Mouse (Mus musculus) midbrain, embryonic 13.5 days (tissue): ENCODE results near the gene Ttll3. TPM values are rescaled to one million over a fixed set of nuclear protein-coding genes. Genes with fewer than 3 reads are reported as not detected.

ENCODE experiments used
- ATAC-seq: fragments of 200-750 bp; cut with Nextera tagmentation; 2 replicates; pipeline ENCODE4 v1.8.0; 2017; ENCODE audit warnings: mild to moderate bottlenecking, moderate TSS enrichment, moderate library complexity
- H3K27ac ChIP-seq: fragments of 300-500 bp; sonication (generic); 2 replicates; pipeline ENCODE4 v1.5.1; 2015; ENCODE audit warnings: inconsistent platforms, mild to moderate bottlenecking, moderate library complexity
- H3K27me3 ChIP-seq: fragments of 300-500 bp; sonication (generic); 2 replicates; pipeline ENCODE4 v1.6.1; 2015; ENCODE audit warnings: mild to moderate bottlenecking, inconsistent platforms
- H3K36me3 ChIP-seq: fragments of 300-500 bp; sonication (generic); 2 replicates; pipeline ENCODE4 v1.6.1; 2015; ENCODE audit warnings: mild to moderate bottlenecking, inconsistent platforms
- H3K4me1 ChIP-seq: fragments of 300-500 bp; sonication (generic); replicated peaks from 2 replicates; pipeline ENCODE4 v1.6.1; 2015; ENCODE audit warnings: inconsistent platforms
- H3K4me2 ChIP-seq: fragments of 300-500 bp; sonication (generic); replicated peaks from 2 replicates; pipeline ENCODE4 v1.6.1; 2015; ENCODE audit warnings: moderate library complexity, mild to moderate bottlenecking, inconsistent platforms
- H3K4me3 ChIP-seq: fragments of 300-500 bp; sonication (generic); replicated peaks from 2 replicates; pipeline ENCODE4 v1.5.1; 2015; ENCODE audit warnings: mild to moderate bottlenecking, inconsistent platforms
- H3K9ac ChIP-seq: fragments of 300-500 bp; sonication (generic); replicated peaks from 2 replicates; pipeline ENCODE4 v1.6.1; 2015; ENCODE audit warnings: mild to moderate bottlenecking, inconsistent platforms
- H3K9me3 ChIP-seq: fragments of 300-500 bp; sonication (generic); 2 replicates; pipeline ENCODE4 v1.6.1; 2016; ENCODE audit warnings: mild to moderate bottlenecking, inconsistent platforms
- WGBS: fragments of 180-500 bp; shearing (Covaris S2); methylation state at CpG from one replicate; pipeline ENCODE4 v1.1.7; 2015; 5-methylcytosine and 5-hydroxymethylcytosine counted together
- polyA plus RNA-seq: library from polyadenylated mRNA; unstranded; fragments of >200 nt; fragmentation: Nextera tagmentation; extraction: Ambion mirVana; gene quantifications from 2 replicates; pipeline ENCODE4 v1.2.1, GENCODE M21; 2015

Gene Ttll3
- polyA plus RNA-seq, 1 experiment from 2014 or later = 11.4 TPM

DNA sequence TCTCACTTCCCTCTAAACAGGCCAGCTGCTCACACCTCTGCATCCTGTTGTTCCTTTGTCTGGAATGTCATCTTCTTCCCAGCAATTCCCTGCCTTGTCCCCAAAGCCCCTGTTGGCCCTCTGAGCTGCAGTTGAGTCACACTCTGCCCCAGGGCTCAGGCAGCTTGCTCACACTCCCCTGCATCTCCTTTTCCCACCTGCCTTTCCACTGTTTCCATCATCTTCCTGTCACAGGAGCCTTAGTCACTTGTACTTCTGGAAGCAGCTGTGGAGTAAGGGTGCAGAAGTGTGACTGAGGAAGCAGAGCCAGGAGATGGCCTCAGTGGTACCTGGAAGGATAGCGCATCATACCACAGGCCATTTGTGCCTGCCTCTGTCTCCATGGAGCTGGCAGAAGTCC lies 26.8 kb upstream of the Ttll3 start:
- Histone ChIP-seq H3K4me2 (no peak overlapping the region), H3K27ac (no peak overlapping the region), H3K36me3 (peaks cover 12% of the 10 kb centered on the region), H3K4me1 (no peaks in the 10 kb centered on the region), H3K9ac (no peak overlapping the region), H3K27me3 (no peaks in the 10 kb centered on the region), H3K9me3 (no peaks in the 10 kb centered on the region), H3K4me3 (no peak overlapping the region)
- 100% methylated on average over 1 of the region's 1 CpGs for whole genome bisulfite sequencing
- no peak for ATAC-seq

DNA sequence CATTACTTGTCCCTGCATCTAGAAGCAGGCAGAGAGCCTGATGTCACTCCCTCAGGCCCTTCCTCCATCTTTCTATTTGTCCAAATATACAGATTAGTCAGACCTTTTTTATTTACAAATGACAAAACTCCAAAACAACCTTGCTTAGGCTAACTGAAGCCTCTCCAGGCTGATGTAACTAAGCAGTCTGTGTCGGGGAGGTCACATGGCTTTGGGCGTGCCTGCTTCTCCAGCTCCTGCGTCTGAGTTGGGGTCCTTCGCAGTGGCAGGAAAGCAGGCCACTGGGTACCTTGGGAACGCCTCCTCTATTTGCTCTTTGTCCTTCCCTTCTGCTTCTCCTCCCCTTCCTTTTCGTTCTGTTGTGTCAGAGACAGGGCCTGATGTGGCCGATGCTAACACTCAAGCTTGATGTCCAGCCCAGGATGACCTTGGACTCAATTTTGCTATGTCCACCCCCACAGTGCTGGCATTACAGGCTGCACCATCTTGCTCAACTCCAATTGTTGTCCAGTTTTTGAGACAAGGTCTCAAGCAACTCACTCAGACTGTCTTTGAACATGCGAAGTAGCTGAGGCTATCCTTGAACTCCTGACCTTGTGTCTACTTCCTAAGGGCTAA lies 24.4 kb upstream of the Ttll3 start:
- Histone ChIP-seq H3K27ac (no peak overlapping the region), H3K9ac (no peak overlapping the region), H3K4me2 (no peak overlapping the region), H3K9me3 (no peaks in the 10 kb centered on the region), H3K36me3 (peaks cover 31% of the 10 kb centered on the region), H3K27me3 (no peaks in the 10 kb centered on the region), H3K4me3 (no peak overlapping the region), H3K4me1 (no peaks in the 10 kb centered on the region)
- no peak for ATAC-seq
- 71% methylated on average over 8 of the region's 8 CpGs for WGBS

DNA sequence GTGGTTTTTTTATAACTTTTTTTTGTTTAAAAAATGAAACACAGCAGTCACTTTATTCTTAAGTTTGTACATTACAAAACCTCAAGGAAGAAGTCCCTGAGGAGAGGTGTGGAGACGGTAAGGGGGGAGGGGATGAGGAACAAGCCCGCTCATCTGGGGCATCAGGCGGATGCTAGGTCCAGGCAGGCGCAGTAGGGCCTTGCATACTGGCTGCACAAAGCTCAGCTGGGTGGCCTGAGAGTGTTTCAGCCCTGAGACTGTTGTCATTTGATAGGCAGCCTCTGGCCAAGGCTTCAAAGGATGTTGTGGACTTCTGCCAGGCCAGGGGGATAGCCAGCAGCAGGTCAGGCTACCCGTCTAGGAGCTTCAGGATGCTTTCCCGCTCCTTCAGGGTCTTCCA lies 22.4 kb upstream of the Ttll3 start:
- no peak overlapping the region for H3K4me2 ChIP-seq
- peaks cover 51% of the 10 kb centered on the region for H3K36me3 ChIP-seq
- no peaks in the 10 kb centered on the region for H3K9me3 ChIP-seq
- 94% methylated on average over 6 of the region's 6 CpGs for WGBS
- no peaks in the 10 kb centered on the region for H3K27me3 ChIP-seq
- no peaks in the 10 kb centered on the region for H3K4me1 ChIP-seq
- no peak overlapping the region for H3K27ac ChIP-seq
- no peak overlapping the region for H3K9ac ChIP-seq
- no peak for ATAC-seq
- no peak overlapping the region for H3K4me3 ChIP-seq

DNA sequence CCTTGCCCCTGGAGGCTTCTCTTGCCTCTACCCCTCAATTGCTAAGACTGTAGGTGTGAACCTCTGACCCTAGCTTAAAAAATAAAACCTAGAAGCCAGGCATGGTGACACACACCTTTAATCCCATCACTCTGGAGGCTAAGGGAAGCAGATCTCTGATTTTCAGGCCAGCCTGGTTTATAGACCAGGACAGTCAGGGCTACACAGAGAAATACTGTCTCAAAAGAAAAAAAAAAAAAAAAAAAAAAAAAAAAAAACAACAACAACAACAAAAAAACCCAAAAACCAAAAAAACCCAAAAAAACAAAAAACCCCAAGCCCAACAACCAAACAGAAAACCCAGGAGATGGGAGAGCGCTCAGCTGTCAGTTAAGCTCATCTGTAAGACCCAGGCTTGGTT lies 21.5 kb upstream of the Ttll3 start:
- 100% methylated on average over 1 of the region's 1 CpGs for WGBS

DNA sequence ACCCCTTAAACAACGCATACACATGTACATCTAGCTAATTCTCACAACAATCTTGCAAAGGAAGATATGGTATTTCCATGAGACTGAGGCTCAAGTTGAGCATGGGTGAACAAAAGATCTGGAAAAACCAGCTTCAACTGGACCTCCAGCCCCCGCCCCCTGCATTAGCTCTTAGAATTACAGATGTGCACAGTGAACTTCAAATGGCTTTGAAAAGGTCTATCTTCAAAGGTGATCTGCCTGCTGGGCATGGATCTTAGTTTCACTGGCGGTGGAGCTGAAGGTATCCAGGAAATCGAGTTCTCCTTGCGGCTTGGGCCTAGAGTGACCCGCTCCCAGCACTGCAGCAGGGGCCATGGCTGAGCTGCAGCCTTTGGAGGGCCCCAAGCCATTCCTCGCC lies 20.9 kb upstream of the Ttll3 start:
- Histone ChIP-seq H3K27ac (no peak overlapping the region), H3K4me2 (no peak overlapping the region), H3K27me3 (no peaks in the 10 kb centered on the region), H3K4me3 (no peak overlapping the region), H3K36me3 (peaks cover 66% of the 10 kb centered on the region), H3K9me3 (no peaks in the 10 kb centered on the region), H3K9ac (no peak overlapping the region), H3K4me1 (no peaks in the 10 kb centered on the region)
- 94% methylated on average over 7 of the region's 7 CpGs for WGBS
- ATAC-seq = no peak

More for the DNA sequence above, 21.5 kb upstream of the Ttll3 start:
- no peaks in the 10 kb centered on the region for H3K27me3 ChIP-seq
- H3K36me3 ChIP-seq = peaks cover 60% of the 10 kb centered on the region
- no peaks in the 10 kb centered on the region for H3K4me1 ChIP-seq
- no peaks in the 10 kb centered on the region for H3K9me3 ChIP-seq
- no peak overlapping the region for H3K27ac ChIP-seq
- H3K9ac ChIP-seq = no peak overlapping the region
- ATAC-seq = no peak
- no peak overlapping the region for H3K4me3 ChIP-seq
- H3K4me2 ChIP-seq = no peak overlapping the region

DNA sequence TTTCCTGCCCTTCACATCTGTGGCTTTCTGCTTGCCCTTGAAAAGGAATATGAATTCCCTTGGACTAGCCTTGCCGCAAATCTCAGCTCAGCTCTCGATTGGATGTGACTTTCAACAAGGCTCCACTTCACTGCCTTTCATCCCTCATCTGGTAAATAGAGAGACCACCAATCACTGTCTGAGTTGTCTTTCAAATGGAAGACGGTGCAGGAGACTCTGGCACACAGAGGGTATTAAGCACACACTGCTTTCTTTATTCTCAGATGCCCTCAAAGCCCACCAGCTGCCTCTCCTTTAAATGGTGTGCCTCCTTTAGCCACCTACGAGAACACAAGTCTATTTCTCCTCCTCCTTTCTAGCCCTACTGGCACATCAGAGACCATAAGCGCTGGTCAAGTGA lies 20.5 kb upstream of the Ttll3 start:
- no peaks in the 10 kb centered on the region for H3K9me3 ChIP-seq
- H3K4me3 ChIP-seq = no peak overlapping the region
- 81% methylated on average over 5 of the region's 5 CpGs for WGBS
- H3K4me1 ChIP-seq = no peaks in the 10 kb centered on the region
- H3K27me3 ChIP-seq = no peaks in the 10 kb centered on the region
- no peak overlapping the region for H3K4me2 ChIP-seq
- H3K9ac ChIP-seq = no peak overlapping the region
- no peak for ATAC-seq
- H3K27ac ChIP-seq = no peak overlapping the region
- H3K36me3 ChIP-seq = peaks cover 70% of the 10 kb centered on the region

DNA sequence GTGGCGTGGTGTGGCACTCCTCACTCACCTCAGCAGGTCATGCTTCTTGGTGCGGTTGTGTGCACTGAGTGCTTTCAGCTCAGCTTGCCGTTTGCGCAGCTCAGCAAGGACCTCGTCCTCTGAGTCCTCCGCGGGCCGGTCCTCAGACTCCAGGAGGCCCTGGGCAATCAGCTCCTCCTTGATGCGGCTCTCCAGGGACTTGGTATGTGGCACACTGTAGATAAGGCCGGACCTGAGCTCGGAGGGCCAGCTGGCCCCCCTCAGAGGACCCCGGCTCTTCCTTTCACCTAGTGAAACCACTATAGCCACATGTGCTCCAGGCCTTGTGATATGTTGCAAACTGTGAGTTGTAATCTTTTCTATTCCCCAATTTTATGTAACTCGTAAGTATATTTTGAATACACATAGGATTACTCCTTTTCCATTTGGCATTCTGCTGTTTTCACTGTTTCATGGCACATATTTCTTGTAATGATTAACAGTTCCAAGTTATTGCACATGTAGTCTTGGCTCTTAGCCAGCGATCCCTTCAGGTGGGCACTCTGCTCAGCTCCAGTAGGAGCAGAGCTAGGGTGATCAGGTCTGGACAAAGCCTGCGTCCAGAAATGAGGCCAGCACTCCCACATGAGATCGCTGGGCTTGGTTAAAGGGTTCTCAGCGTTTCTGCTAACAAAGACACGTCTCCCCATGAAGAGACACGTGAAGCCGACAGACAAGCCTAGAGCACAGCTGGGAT lies 18.7 kb upstream of the Ttll3 start:
- H3K4me3 ChIP-seq = no peak overlapping the region
- H3K27me3 ChIP-seq = no peaks in the 10 kb centered on the region
- peaks cover 88% of the 10 kb centered on the region for H3K36me3 ChIP-seq
- no peaks in the 10 kb centered on the region for H3K4me1 ChIP-seq
- WGBS = 95% methylated on average over 20 of the region's 20 CpGs
- H3K27ac ChIP-seq = no peak overlapping the region
- no peak overlapping the region for H3K4me2 ChIP-seq
- H3K9ac ChIP-seq = no peak overlapping the region
- ATAC-seq = no peak
- no peaks in the 10 kb centered on the region for H3K9me3 ChIP-seq

DNA sequence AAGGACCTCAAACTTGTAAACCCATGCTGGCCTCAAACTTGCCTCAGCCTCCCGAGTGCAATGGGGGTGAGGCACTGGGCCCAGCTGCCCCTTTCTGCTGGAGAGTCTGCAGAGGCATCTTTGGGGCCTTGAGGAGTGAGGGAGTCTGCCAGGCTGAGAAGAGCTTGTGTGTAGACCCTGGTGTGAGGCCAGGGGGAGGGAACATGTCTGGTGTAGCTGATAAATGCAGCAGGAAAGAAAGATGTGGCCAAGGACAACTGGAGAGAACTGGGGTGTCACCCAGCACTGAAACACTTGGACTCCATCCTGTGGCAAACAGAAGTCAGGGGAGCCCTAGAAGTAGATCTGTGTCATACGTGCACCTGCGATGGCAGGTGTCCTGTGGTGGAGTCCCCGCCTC lies 15.6 kb upstream of the Ttll3 start:
- Histone ChIP-seq H3K9ac (0 out of 2 replicates have a peak overlapping the region, but pooled peaks have one; percentile 11), H3K4me1 (peaks cover 13% of the 10 kb centered on the region), H3K4me2 (no peak overlapping the region), H3K27me3 (no peaks in the 10 kb centered on the region), H3K27ac (no peak overlapping the region), H3K36me3 (peaks cover 74% of the 10 kb centered on the region), H3K4me3 (no peak overlapping the region), H3K9me3 (no peaks in the 10 kb centered on the region)
- 96% methylated on average over 4 of the region's 4 CpGs for WGBS
- no peak for ATAC-seq

DNA sequence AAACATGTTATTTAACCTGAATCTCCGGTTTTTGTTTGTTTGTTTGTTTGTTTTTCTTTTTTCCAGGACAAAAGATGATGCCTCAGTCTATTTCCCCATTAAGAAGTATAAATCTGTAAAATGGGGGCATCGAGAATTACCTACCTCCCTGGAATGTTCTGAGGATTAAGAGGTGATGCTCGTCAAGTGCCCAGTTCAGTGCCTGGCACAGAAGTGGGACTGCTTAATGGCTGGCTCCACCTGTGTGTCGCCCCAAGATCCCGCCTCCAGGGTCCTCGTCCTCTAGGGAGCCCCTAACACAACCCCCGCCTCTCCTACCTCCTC lies 11.9 kb upstream of the Ttll3 start:
- Histone ChIP-seq H3K27me3 (no peaks in the 10 kb centered on the region), H3K36me3 (peaks cover 56% of the 10 kb centered on the region), H3K4me3 (peak overlapping the region; percentile 99), H3K9me3 (no peaks in the 10 kb centered on the region), H3K4me2 (peak overlapping the region; percentile 99), H3K4me1 (peaks cover 27% of the 10 kb centered on the region), H3K9ac (peak overlapping the region; percentile 98), H3K27ac (peak overlapping the region; percentile 91)
- no peak for ATAC-seq
- WGBS = 14% methylated on average over 7 of the region's 7 CpGs

DNA sequence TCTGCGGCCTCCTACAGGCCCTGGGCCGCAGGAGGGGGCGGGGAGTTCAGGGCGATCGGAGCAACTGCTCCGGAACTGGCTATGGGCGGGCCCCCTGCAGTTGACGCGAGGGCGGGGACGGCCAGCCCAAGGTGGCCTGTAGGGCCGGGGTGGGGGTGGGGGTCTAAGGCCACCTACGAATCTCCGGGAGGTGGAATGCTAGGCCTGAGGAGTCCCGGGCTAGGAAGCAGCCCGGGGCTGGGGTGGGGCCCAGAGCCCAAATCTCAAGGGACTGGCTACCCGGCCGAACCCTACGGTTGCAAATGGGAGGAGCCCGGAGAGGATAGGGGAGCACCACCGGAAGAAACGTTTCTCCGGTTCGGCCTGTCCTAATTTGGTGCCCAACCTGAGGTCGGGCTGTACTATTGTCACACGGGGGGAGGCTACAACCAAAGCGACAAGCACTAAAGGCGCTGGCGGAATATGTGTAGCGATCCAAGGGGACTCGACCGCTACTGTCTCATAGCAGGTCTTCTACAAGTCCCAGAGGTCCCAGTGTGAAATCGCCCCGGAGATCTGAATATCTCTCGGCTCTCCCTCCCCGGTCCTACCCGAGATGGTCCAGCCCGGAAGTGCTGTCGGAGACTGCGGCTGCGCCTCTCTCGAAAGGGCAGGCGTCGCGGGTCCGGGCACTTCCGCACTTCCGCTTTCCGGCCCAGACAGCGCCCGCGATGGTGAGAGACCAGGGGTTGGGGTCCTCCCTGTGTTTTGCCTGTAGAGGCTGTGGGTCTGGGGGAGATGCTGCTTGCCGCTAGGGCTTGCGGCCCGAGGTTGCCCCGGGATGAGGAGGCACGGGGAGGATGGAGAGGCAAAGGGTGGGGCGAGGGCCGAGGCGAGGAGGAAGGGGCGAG lies 11.3 kb upstream of the Ttll3 start, which contains the start of the genes Tada3 and Arpc4:
TSS of gene Tada3 (minus strand) at position 388 of the 890 bp plus-strand sequence.
TSS of gene Arpc4 (plus strand) at position 620 of the 890 bp plus-strand sequence.
- peak within 1 kb of the TSS; percentile 99 for H3K4me3 ChIP-seq
- peaks cover 27% of the 10 kb centered on the region for H3K4me1 ChIP-seq
- peak within 1 kb of the TSS; percentile 91 for H3K27ac ChIP-seq
- no peaks in the 10 kb centered on the region for H3K9me3 ChIP-seq
- peak within 1 kb of the TSS; percentile 99 for H3K4me2 ChIP-seq
- H3K36me3 ChIP-seq = peaks cover 56% of the 10 kb centered on the region
- WGBS = under 1% methylated on average over 61 of the region's 61 CpGs
- ATAC-seq = peak; percentile 96
- H3K9ac ChIP-seq = peak within 1 kb of the TSS; percentile 98
- no peaks in the 10 kb centered on the region for H3K27me3 ChIP-seq

DNA sequence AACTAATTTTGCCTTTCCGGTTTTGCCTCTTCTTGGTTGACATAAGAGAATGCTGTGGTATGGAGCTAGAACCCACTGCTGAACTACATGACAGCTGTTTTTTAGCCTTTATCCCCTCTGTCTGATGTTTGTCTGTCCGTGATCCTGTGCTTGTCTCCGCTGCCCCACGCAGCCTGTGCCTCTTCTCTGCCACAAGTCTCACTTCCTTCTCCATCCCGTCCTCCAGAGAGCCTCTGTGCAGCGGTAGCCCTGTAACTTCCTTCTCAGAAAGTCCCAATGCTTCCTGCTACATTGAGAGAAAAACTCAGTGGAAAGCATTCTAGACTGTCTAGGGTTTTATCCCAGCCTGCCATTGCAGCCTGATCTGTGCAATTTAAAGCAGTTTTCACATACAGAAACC lies 9.8 kb upstream of the Ttll3 start:
- ATAC-seq = no peak
- Histone ChIP-seq H3K9me3 (no peaks in the 10 kb centered on the region), H3K4me1 (peaks cover 27% of the 10 kb centered on the region), H3K4me3 (peak overlapping the region; percentile 99; the same call in 1 of the 2 replicates), H3K9ac (0 out of 2 replicates have a peak overlapping the region, but pooled peaks have one; percentile 98), H3K27me3 (no peaks in the 10 kb centered on the region), H3K27ac (no peak overlapping the region), H3K4me2 (peak overlapping the region; percentile 99), H3K36me3 (peaks cover 56% of the 10 kb centered on the region)
- 90% methylated on average over 6 of the region's 6 CpGs for WGBS

DNA sequence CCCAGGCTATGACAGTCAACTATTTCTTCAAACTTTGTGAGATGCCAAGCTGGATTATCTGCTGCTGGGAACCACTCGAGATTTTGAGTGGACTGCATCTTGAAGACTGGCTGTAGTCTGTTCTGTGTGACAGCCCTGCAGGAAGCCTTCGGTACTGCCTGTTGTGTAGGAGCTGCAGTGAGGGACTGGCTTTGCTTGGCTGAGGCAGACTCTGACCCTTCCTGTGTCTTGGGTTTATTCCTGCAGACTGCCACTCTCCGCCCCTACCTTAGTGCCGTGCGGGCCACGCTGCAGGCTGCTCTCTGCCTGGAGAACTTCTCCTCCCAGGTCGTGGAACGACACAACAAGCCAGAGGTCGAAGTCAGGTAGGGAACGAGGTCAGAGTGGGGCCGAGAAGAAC lies 8.6 kb upstream of the Ttll3 start:
- Histone ChIP-seq H3K27me3 (no peaks in the 10 kb centered on the region), H3K9ac (no peak overlapping the region), H3K27ac (no peak overlapping the region), H3K4me3 (no peak overlapping the region), H3K36me3 (peaks cover 56% of the 10 kb centered on the region), H3K9me3 (no peaks in the 10 kb centered on the region), H3K4me2 (no peak overlapping the region), H3K4me1 (peaks cover 27% of the 10 kb centered on the region)
- WGBS = 94% methylated on average over 11 of the region's 11 CpGs
- no peak for ATAC-seq
